In genomic region chr13:25272189-25272588, GRCm38 (mm10) we compare ENCODE assay signal across 21 mouse cellular contexts. TPM values are rescaled to one million over a fixed set of nuclear protein-coding genes. Genes with fewer than 3 reads are reported as not detected.
"Had no signal": no experiment of that assay in that cellular context is flagged by ENCODE, and none has a peak within 500 bp of the region (broad histone marks: within the 10 kb centered on the region; RNA-seq: fewer than 3 reads in every experiment).

No protein-coding gene starts in this region.

- ATAC-seq: liver, embryonic 12.5 days; liver, postnatal 0 days; lung, postnatal 0 days; midbrain, embryonic 13.5 days; midbrain, embryonic 15.5 days; midbrain, embryonic 16.5 days had no signal

- DNase-seq: left cerebral cortex, postnatal 4 days; liver; liver, embryonic 13.5 days; liver, postnatal 0 days; lung, adult 2 months; lung, embryonic 14.5 days; lung, postnatal 10 days; lung, postnatal 14 days; lung, postnatal 36 days; lung, postnatal 4 days; midbrain, embryonic 14.5 days had no signal

RNA-seq across cellular contexts. Expression of gene Nrsn1, which starts 1.9 kb away (rescaled TPM):
- total RNA-seq: liver, adult 2 months; megakaryocyte progenitor cell, adult 5-6 weeks; megakaryocyte, adult 5-6 weeks; megakaryocyte-erythroid progenitor cell, adult 5-6 weeks; monocyte, adult 5-6 weeks had no signal
